Mouse (Mus musculus) lung, embryonic 16.5 days (tissue): ENCODE measurements around the gene Bsg. TPM values are rescaled to one million over a fixed set of nuclear protein-coding genes. Genes with fewer than 3 reads are reported as not detected.
A peak's percentile ranks its signal among the peaks of the same experiment; 100 is the strongest.

Source experiments
- ATAC-seq: fragments of 200-750 bp; cut with Nextera tagmentation; 2 replicates; pipeline ENCODE4 v1.8.0; 2017; ENCODE audit warnings: low read depth, mild to moderate bottlenecking, moderate library complexity
- H3K27ac ChIP-seq: fragments of 300-500 bp; sonication (generic); 2 replicates; pipeline ENCODE4 v1.5.1; 2014; ENCODE audit warnings: mild to moderate bottlenecking, control low read depth, low read length
- H3K27me3 ChIP-seq: fragments of 300-500 bp; sonication (generic); 2 replicates; pipeline ENCODE4 v1.6.1; 2014; ENCODE audit warnings: low read depth, low read length, mixed read lengths; ENCODE audit not compliant: control insufficient read depth, insufficient read depth
- H3K36me3 ChIP-seq: fragments of 300-500 bp; sonication (generic); 2 replicates; pipeline ENCODE4 v1.6.1; 2014; ENCODE audit warnings: low read length; ENCODE audit not compliant: control insufficient read depth, insufficient read depth
- H3K4me1 ChIP-seq: fragments of 300-500 bp; sonication (generic); replicated peaks from 2 replicates; pipeline ENCODE4 v1.6.1; 2014; ENCODE audit warnings: low read length, mixed read lengths; ENCODE audit not compliant: control insufficient read depth, insufficient read depth
- H3K4me2 ChIP-seq: fragments of 300-500 bp; sonication (generic); 2 replicates; pipeline ENCODE4 v1.6.1; 2014; ENCODE audit warnings: low read depth, low read length, control low read depth
- H3K4me3 ChIP-seq: fragments of 300-500 bp; sonication (generic); 2 replicates; pipeline ENCODE4 v1.5.1; 2014; ENCODE audit warnings: mild to moderate bottlenecking, low read length, control low read depth
- H3K9ac ChIP-seq: fragments of 300-500 bp; sonication (generic); 2 replicates; pipeline ENCODE4 v1.6.1; 2014; ENCODE audit warnings: low read length, control low read depth
- H3K9me3 ChIP-seq: fragments of 300-500 bp; sonication (generic); 2 replicates; pipeline ENCODE4 v1.6.1; 2016; ENCODE audit warnings: low read length; ENCODE audit not compliant: control insufficient read depth
- WGBS: fragments of 180-500 bp; shearing (Covaris S2); extraction: QIAGEN DNeasy Blood & Tissue Kit; methylation state at CpG from one replicate; pipeline ENCODE4 v1.1.7; 2014; 5-methylcytosine and 5-hydroxymethylcytosine counted together
- polyA plus RNA-seq: library from polyadenylated mRNA; unstranded; fragments of >200 nt; fragmentation: Nextera tagmentation; extraction: Ambion mirVana; gene quantifications from 2 replicates; pipeline ENCODE4 v1.2.1, GENCODE M21; 2015

Bsg gene
- polyA plus RNA-seq, 1 experiment from 2014 or later = 1,174 TPM

DNA sequence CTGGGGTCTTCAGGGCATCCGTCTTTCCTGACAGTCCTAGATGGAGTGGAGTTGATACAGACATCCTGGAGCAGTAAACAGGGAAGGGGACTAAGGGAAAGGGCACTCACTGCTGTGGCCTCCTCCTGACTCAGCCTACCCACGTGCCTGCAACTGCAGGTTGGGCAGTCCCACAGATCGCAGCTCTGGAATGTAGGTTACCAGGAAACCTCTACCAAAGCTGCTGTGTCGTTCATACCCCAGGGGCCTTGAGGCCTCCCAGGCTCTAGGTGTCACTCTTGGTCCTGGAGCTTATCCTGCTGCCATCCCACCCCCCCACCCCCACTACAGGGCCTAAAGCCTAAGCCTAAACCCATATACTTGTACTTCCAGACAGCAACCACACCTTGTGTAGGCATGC lies 3.5 kb downstream of the Bsg start:
- Histone ChIP-seq H3K27me3 (no peaks in the 10 kb centered on the region), H3K9ac (no peak overlapping the region), H3K27ac (no peak overlapping the region), H3K4me3 (no peak overlapping the region), H3K9me3 (no peaks in the 10 kb centered on the region), H3K4me2 (no peak overlapping the region), H3K36me3 (peaks cover 33% of the 10 kb centered on the region), H3K4me1 (peaks cover 30% of the 10 kb centered on the region)
- WGBS = 66% methylated on average over 4 of the region's 4 CpGs
- ATAC-seq = no peak

DNA sequence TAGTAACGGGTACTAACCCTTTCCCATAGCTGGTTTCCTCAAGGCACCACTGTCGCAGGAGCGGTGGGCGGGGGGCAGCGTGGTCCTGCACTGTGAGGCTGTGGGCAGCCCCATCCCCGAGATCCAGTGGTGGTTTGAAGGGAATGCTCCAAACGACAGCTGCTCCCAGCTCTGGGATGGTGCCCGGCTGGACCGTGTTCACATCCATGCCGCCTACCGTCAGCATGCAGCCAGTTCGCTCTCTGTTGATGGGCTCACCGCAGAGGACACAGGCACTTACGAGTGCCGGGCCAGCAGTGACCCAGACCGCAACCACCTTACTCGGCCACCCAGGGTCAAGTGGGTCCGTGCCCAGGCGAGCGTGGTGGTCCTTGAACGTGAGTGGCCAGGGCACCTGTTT lies 4.4 kb downstream of the Bsg start:
- peaks cover 33% of the 10 kb centered on the region for H3K36me3 ChIP-seq
- H3K4me1 ChIP-seq = peaks cover 30% of the 10 kb centered on the region
- 74% methylated on average over 21 of the region's 21 CpGs for WGBS

DNA sequence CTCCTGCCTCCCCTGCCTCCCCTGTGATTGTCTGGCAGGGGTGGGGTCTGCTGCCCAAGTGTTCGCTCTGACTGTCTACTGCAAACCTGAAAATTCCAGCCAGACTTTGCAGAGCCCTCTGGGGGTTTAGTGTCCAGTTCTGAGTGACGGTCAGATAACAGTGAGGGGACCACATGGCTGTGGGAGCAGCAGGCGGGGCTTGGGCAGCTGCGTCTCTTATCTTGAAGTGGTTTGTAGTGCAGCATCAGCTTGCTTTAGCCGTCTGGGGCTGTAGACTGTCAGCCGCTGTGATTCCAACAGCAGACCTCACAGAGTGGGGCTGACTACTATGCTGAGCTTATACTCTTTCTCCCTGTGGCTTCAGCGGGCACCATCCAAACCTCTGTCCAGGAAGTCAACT lies 5.0 kb downstream of the Bsg start:
- ATAC-seq = no peak
- H3K27ac ChIP-seq = no peak overlapping the region
- 0 out of 2 replicates have a peak overlapping the region, but pooled peaks have one; percentile 15 for H3K9ac ChIP-seq
- H3K4me2 ChIP-seq = no peak overlapping the region
- no peaks in the 10 kb centered on the region for H3K27me3 ChIP-seq
- peaks cover 33% of the 10 kb centered on the region for H3K36me3 ChIP-seq
- no peak overlapping the region for H3K4me3 ChIP-seq
- 47% methylated on average over 7 of the region's 7 CpGs for WGBS
- no peaks in the 10 kb centered on the region for H3K9me3 ChIP-seq
- peaks cover 30% of the 10 kb centered on the region for H3K4me1 ChIP-seq

More for the DNA sequence above, 4.4 kb downstream of the Bsg start:
- Histone ChIP-seq H3K27ac (no peak overlapping the region), H3K9me3 (no peaks in the 10 kb centered on the region), H3K9ac (no peak overlapping the region), H3K4me2 (no peak overlapping the region), H3K4me3 (no peak overlapping the region), H3K27me3 (no peaks in the 10 kb centered on the region)
- ATAC-seq = no peak

DNA sequence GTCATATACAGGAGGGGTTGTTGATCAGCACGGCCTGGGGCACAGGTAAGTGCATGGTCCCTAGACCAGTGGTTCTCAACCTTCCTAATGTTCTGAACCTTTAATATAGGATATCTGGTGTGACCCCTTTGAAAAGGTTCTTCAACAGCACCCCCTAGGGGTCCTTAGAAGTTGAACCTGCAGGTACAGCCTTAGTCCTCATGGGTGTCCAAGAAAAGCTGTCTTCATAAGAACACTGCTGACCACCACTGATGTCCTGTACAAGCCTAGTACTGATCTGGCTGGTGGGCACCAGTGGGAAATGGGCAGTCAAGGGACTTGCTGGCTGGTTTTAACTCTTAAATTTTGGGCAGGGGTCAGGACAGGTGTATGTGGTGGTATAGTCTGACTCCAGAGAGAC lies 7.7 kb downstream of the Bsg start:
- Histone ChIP-seq H3K36me3 (peaks cover 33% of the 10 kb centered on the region), H3K4me3 (no peak overlapping the region), H3K27ac (no peak overlapping the region), H3K4me2 (no peak overlapping the region), H3K4me1 (peaks cover 14% of the 10 kb centered on the region), H3K9me3 (no peaks in the 10 kb centered on the region), H3K27me3 (peaks cover 23% of the 10 kb centered on the region), H3K9ac (no peak overlapping the region)
- WGBS = 50% methylated on average over 1 of the region's 1 CpGs
- peak; percentile 2; the same call in 1 of the 2 replicates for ATAC-seq

DNA sequence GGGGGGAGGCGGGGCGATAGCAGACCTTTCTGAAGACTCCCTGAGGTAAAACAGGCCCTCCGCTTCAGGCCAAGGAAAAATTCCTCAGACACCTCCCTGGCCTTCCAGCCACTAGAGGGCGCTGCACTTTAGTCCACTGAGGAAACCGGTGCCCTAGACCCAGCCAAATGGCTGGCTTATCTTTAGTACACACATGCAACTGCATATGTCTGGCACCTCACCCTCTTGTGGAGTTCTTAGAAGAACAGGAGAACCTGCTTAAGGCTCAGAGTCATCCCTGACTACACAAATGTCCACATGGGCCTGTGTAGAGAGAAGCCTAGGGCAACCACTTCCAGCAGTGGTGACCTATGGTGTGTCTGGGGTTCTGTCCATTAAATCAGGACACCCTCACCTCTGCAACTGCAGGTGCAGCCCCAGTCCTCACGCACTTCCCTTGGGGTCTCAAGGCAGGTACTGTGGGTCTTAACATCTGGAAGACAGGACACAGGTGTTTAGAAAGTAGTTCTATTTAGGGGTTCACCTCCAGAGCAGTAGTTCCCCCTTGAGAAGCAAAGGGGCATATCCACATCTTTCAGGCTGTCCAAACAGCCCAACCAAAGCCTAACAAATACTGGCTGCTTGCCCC lies 8.3 kb downstream of the Bsg start:
- 13% methylated on average over 5 of the region's 6 CpGs for WGBS
- H3K27ac ChIP-seq = no peak overlapping the region
- no peaks in the 10 kb centered on the region for H3K9me3 ChIP-seq
- H3K4me2 ChIP-seq = no peak overlapping the region
- H3K36me3 ChIP-seq = peaks cover 33% of the 10 kb centered on the region
- no peak overlapping the region for H3K9ac ChIP-seq
- peak; percentile 47 for ATAC-seq
- no peak overlapping the region for H3K4me3 ChIP-seq
- peaks cover 19% of the 10 kb centered on the region for H3K4me1 ChIP-seq
- H3K27me3 ChIP-seq = peaks cover 29% of the 10 kb centered on the region

DNA sequence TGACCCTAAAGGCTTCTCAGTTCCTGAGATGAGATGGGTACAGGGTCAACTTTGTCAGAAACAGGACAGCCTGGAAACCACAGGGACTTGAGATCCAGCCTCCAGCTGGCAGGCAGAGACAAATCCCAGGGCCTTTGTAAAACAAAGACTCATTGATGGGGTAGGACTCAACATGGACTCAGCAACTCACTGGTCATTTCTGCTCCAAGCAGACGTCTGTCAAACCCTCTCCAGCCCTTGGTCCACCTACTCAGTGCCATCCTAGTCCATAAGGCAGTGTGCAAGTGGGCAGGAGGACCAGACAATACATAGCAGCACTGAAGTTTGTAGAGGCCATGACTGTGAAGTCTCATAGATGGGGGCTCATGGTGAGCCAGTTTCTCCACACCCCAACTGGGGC lies 8.9 kb downstream of the Bsg start:
- H3K9ac ChIP-seq = no peak overlapping the region
- H3K36me3 ChIP-seq = peaks cover 33% of the 10 kb centered on the region
- H3K4me1 ChIP-seq = peaks cover 21% of the 10 kb centered on the region
- ATAC-seq = no peak
- no peaks in the 10 kb centered on the region for H3K9me3 ChIP-seq
- H3K4me3 ChIP-seq = no peak overlapping the region
- 20% methylated on average over 1 of the region's 1 CpGs for WGBS
- no peak overlapping the region for H3K4me2 ChIP-seq
- peaks cover 33% of the 10 kb centered on the region for H3K27me3 ChIP-seq
- H3K27ac ChIP-seq = no peak overlapping the region

DNA sequence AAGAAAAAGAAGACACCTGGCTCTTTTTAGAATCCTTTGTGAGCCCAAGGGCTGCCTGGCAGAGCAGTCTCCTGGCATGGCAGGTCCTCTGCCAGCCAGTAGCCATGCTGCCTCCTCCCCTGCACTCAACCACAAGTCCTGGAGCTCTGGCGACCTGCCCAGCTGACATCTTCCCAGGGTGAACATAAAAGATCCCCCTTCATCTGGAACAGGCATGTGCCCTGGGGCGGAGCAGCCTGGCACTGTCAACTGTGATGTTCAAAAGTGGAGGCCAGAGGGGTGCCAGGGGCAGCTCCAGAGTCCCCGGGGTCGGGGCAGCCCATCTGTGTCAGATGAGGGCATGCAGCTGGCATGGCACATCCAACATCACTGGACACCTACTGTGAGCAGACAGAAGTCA lies 10.7 kb downstream of the Bsg start:
- Histone ChIP-seq H3K4me1 (peaks cover 13% of the 10 kb centered on the region), H3K27me3 (peaks cover 37% of the 10 kb centered on the region), H3K4me2 (no peak overlapping the region), H3K27ac (no peak overlapping the region), H3K9ac (no peak overlapping the region), H3K9me3 (no peaks in the 10 kb centered on the region), H3K36me3 (peaks cover 21% of the 10 kb centered on the region), H3K4me3 (no peak overlapping the region)
- ATAC-seq = no peak
- WGBS = 55% methylated on average over 4 of the region's 4 CpGs

DNA sequence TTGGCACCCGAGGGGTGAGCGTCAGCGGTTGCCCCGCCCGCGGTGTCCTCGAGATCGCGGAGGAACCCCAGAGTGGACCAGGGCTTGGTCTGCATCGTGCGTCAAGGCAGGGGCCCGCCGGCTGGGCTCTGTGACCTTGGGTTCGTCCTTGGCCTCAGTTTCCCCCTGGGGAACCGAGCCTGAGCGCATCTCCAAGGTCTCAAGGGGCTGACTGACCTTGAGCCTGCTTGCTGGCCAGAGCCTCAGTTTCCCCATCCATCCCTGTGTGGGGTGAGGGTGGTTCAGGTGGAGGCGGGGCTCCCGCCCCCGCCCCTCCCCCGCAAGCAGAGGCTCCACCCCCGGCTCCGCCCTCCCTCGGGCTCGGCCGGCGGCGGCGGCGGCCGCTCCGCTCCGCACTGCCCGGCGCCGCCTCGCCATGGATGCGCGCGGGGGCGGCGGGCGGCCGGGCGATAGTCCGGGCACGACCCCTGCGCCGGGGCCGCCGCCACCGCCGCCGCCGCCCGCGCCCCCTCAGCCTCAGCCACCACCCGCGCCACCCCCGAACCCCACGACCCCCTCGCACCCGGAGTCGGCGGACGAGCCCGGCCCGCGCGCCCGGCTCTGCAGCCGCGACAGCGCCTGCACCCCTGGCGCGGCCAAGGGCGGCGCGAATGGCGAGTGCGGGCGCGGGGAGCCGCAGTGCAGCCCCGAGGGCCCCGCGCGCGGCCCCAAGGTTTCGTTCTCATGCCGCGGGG lies 12.1 kb downstream of the Bsg start, which contains the start of gene Hcn2:
Gene Hcn2 (plus strand): TSS at position 381 of the 734 bp plus-strand sequence.
- Histone ChIP-seq H3K9ac (peak within 1 kb of the TSS; percentile 54), H3K36me3 (peaks cover 7% of the 10 kb centered on the region), H3K27me3 (peaks cover 37% of the 10 kb centered on the region), H3K4me1 (peaks cover 13% of the 10 kb centered on the region), H3K9me3 (no peaks in the 10 kb centered on the region), H3K27ac (no peak within 1 kb of the TSS), H3K4me3 (peak within 1 kb of the TSS; percentile 61), H3K4me2 (peak within 1 kb of the TSS; percentile 79)
- WGBS = 2% methylated on average over 57 of the region's 91 CpGs
- ATAC-seq = peak; percentile 18; the same call in 1 of the 2 replicates

DNA sequence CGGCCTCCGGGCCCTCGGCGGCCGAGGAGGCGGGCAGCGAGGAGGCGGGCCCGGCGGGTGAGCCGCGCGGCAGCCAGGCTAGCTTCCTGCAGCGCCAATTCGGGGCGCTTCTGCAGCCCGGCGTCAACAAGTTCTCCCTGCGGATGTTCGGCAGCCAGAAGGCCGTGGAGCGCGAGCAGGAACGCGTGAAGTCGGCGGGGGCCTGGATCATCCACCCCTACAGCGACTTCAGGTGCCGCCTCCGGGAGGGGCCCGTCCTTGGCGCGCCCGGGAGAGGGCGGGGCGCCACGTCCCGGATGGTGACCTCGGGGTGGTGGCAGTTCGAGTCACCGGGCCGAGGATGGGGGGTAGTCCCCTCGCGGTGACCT lies 12.7 kb downstream of the Bsg start:
- no peak overlapping the region for H3K27ac ChIP-seq
- H3K4me1 ChIP-seq = peaks cover 13% of the 10 kb centered on the region

More for the DNA sequence above, 12.7 kb downstream of the Bsg start:
- Histone ChIP-seq H3K9me3 (no peaks in the 10 kb centered on the region), H3K4me3 (peak overlapping the region; percentile 61), H3K4me2 (peak overlapping the region; percentile 79), H3K27me3 (peaks cover 37% of the 10 kb centered on the region), H3K9ac (peak overlapping the region; percentile 54), H3K36me3 (peaks cover 2% of the 10 kb centered on the region; the same call in 1 of the 2 replicates)
- ATAC-seq = no peak
- WGBS = under 1% methylated on average over 44 of the region's 44 CpGs
